Mouse (Mus musculus): ENCODE measurements around the gene Olfr1389. TPM values are rescaled to one million over a fixed set of nuclear protein-coding genes. Genes with fewer than 3 reads are reported as not detected.
"Not testable (repeated sequence)": the region's sequence is repeated elsewhere in the genome, so short reads cannot be mapped to it uniquely, and the experiment has no call there.

The Olfr1389 gene
- polyA plus RNA-seq (2015; fragmentation: Nextera tagmentation; extraction: Ambion mirVana): not detected in 2 replicates

DNA sequence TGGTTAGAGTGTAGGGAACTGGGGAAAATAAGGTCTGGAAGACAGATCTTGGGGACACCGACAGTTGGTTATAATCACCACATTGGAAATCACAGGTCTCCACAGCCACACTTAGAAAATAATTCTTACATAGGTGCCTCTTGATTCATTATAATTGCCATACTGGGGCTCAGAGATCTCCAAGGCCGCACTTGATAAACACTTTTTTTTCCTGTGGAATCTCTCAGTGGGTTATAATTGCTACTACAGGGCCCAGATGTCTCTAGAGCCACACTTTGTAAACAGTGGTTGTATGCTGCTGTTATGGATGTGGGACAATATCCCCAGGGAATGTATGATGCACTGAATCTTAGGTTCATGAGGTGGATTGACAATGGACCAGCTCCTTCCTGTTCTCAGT is at the start of gene Olfr1389:
Olfr1389 (plus strand) TSS at position 301 of the 400 bp plus-strand sequence.
- H3K4me2 ChIP-seq: no peak within 1 kb of the TSS
- no peak within 1 kb of the TSS for H3K27ac ChIP-seq (replicated peaks)
- H3K9me3 ChIP-seq: no peaks in the 10 kb centered on the region
- WGBS: 92% methylated on average over 2 of the region's 2 CpGs
- H3K4me1 ChIP-seq (replicated peaks): no peaks in the 10 kb centered on the region
- H3K36me3 ChIP-seq: no peaks in the 10 kb centered on the region
- H3K9ac ChIP-seq: no peak within 1 kb of the TSS
- no peak within 1 kb of the TSS for H3K4me3 ChIP-seq
- no peak for ATAC-seq (ENCODE audit: low read depth)
- H3K27me3 ChIP-seq: no peaks in the 10 kb centered on the region

DNA sequence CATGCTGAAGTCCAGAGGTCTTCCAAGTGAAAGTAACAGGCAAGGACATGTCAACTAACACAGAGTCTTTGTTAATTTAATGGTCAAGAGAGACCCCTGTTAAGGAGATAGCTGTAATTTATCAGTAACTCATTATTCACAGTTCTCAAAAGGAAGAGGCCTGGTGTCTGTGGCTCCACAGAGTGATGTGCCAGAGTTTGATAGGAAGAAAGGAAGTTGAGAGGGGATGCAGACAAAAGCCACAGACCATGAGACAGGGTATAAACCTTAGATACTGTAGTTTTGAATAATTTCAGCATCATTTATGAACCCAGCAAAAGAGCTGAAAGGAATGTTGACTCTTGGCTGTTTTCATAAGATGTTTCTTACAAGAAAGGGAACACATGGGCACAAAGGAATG is 39.7 kb upstream of the Olfr1389 start:
- Histone ChIP-seq H3K4me1 (replicated peaks) (no peaks in the 10 kb centered on the region), H3K9me3 (no peaks in the 10 kb centered on the region), H3K36me3 (no peaks in the 10 kb centered on the region), H3K27ac (replicated peaks) (no peak overlapping the region), H3K4me2 (no peak overlapping the region), H3K27me3 (no peaks in the 10 kb centered on the region), H3K4me3 (no peak overlapping the region), H3K9ac (no peak overlapping the region)
- no peak for ATAC-seq (ENCODE audit: low read depth)

DNA sequence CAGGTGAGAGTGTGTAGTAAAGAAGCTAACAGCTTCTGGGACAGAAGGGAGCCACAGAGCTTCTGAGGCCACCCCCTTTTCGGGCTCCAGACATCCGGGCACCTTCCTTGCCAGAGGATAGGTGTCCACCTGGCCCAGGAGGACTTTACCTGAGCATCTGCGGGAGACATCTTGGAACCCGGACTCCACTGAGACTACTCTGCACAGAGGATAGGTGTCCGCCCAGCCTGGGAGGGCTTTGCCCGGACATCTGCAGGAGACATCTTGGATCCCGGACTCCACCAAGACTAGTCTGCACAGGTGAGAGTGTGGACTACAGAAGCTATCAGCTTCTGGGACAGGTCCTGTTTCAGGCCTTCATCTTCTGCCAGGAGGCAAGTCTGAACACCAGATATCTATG is 36.7 kb upstream of the Olfr1389 start:
- H3K9me3 ChIP-seq; H3K36me3 ChIP-seq; H3K27ac ChIP-seq (replicated peaks); H3K9ac ChIP-seq; H3K4me1 ChIP-seq (replicated peaks); ATAC-seq (ENCODE audit: low read depth); H3K4me3 ChIP-seq; H3K27me3 ChIP-seq; H3K4me2 ChIP-seq: not testable (repeated sequence)
- WGBS: 90% methylated on average over 7 of the region's 7 CpGs

DNA sequence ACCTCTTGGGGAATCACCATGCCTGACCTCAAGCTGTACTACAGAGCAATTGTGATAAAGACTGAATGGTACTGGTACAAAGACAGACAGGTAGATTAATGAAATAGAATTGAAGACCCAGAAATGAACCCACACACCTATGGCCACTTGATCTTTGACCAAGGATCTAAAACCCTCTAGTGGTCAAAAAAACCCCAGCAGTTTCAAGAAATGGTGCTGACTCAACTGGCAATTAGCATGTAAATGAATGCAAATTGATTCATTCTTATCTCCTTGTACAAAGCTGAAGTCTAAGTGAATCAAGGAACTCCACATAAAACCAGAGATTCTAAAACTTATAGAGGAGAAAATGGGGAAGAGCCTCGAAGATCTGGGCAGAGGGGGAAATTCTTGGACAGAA is 30.2 kb upstream of the Olfr1389 start:
- not testable (repeated sequence) for H3K27ac ChIP-seq (replicated peaks); H3K27me3 ChIP-seq; H3K4me3 ChIP-seq; H3K9me3 ChIP-seq; H3K36me3 ChIP-seq; H3K4me1 ChIP-seq (replicated peaks); H3K9ac ChIP-seq; ATAC-seq (ENCODE audit: low read depth); H3K4me2 ChIP-seq
- 74% methylated on average over 1 of the region's 1 CpGs for WGBS

DNA sequence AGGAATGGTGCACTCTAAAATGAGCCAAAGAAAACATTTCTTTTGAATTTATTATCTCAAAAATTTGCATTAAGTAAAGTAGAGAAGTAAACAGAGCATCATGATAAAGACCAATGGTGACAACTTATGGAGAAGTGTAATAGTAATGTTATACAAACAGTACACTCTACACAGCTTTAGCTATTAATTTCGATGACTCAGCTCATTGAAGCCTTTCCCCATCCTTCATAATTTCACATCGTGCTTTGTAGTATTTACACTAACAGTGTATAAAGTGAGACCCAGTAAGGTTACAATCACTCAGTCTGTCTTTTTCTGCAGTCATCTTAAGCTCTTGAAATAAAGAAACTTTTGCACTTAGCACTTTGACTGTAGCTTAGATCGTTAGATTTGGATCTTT is 16.1 kb upstream of the Olfr1389 start:
- 77% methylated on average over 3 of the region's 3 CpGs for WGBS
- Histone ChIP-seq H3K4me2 (no peak overlapping the region), H3K4me1 (replicated peaks) (no peaks in the 10 kb centered on the region), H3K36me3 (no peaks in the 10 kb centered on the region), H3K27me3 (no peaks in the 10 kb centered on the region), H3K9ac (no peak overlapping the region), H3K27ac (replicated peaks) (no peak overlapping the region), H3K9me3 (no peaks in the 10 kb centered on the region), H3K4me3 (no peak overlapping the region)
- ATAC-seq (ENCODE audit: low read depth): no peak

DNA sequence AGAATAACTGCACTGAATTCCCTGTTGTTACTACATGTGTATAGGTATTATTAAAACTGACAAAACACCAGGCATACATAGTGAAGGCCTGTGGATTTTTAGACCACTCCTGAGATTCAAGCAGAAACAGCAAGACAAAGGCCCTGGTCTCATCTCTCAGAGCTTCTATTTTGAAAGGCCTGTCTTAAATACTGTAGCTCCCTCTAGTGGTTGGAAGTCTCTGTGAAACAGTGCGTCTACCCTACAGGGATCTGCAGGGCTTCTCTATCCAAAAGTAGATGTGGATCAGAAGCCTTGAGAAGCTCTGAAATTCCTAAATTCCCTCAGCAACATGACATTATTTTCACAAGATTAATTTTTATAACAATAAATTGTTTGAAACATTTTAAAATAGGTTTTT is 12.3 kb upstream of the Olfr1389 start:
- Histone ChIP-seq H3K36me3 (no peaks in the 10 kb centered on the region), H3K4me3 (no peak overlapping the region), H3K4me1 (replicated peaks) (no peaks in the 10 kb centered on the region), H3K9me3 (no peaks in the 10 kb centered on the region), H3K27me3 (no peaks in the 10 kb centered on the region), H3K9ac (no peak overlapping the region), H3K4me2 (no peak overlapping the region), H3K27ac (replicated peaks) (no peak overlapping the region)
- ATAC-seq (ENCODE audit: low read depth): no peak
- 41% methylated on average over 1 of the region's 1 CpGs for WGBS

DNA sequence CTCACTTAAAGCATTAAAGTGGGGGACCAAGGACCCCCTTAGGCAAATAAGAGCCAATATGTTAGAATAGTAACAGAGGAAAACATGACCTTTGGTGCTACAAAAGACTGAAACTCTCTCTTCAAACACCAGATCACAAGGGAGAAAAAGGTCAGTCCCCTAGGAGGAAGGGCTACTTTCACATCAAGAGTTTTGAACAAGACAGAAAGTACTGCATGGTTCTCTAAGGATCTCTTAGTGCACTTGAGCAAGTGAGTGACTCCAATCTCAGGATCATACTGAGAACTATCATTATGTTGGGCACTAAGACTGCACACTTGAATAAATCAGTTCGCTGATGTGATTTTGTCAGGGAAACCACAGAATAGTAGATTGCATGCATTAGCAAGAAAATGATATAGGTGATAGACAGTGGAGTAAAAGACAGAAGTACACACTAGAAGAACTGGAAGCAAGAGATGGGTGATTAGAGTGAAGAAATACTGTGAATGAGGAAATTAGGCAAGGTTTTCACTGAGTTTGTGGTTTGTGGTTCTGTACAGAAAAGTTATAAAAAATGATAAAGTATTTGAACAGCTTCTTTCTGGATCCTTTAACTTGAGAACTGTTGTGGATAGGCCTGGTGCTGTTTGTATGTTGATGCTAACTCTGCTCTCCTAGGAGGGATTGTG is 2.5 kb downstream of the Olfr1389 start:
- Histone ChIP-seq H3K4me2 (no peak overlapping the region), H3K4me3 (no peak overlapping the region), H3K9me3 (no peaks in the 10 kb centered on the region), H3K36me3 (no peaks in the 10 kb centered on the region), H3K4me1 (replicated peaks) (no peaks in the 10 kb centered on the region), H3K9ac (no peak overlapping the region), H3K27me3 (no peaks in the 10 kb centered on the region), H3K27ac (replicated peaks) (no peak overlapping the region)
- 88% methylated on average over 1 of the region's 1 CpGs for WGBS
- ATAC-seq (ENCODE audit: low read depth): no peak

DNA sequence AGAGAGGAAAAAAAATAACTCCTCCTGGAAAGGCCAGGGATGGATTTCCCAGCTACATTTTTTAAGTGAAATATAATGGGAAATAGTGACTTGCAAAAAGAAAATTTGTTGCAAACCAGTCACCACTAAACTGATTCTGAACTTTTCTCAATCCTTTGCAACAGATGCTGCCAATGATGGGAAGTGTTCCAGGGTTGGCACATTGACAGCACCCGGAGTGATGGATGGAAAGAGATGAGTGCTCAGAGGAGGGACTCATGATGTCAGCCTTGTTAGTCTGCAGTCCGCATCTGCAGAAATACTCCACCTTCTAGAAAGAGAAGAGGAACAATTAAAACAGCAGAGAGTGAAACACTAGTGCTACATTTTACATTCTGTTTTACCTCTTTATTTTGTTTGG is 6.8 kb downstream of the Olfr1389 start:
- no peak overlapping the region for H3K9ac ChIP-seq
- H3K4me1 ChIP-seq (replicated peaks): no peaks in the 10 kb centered on the region
- no peaks in the 10 kb centered on the region for H3K9me3 ChIP-seq
- no peaks in the 10 kb centered on the region for H3K27me3 ChIP-seq
- ATAC-seq (ENCODE audit: low read depth): no peak
- H3K4me3 ChIP-seq: no peak overlapping the region
- H3K4me2 ChIP-seq: no peak overlapping the region
- H3K27ac ChIP-seq (replicated peaks): no peak overlapping the region
- H3K36me3 ChIP-seq: no peaks in the 10 kb centered on the region
- WGBS: 92% methylated on average over 2 of the region's 2 CpGs

DNA sequence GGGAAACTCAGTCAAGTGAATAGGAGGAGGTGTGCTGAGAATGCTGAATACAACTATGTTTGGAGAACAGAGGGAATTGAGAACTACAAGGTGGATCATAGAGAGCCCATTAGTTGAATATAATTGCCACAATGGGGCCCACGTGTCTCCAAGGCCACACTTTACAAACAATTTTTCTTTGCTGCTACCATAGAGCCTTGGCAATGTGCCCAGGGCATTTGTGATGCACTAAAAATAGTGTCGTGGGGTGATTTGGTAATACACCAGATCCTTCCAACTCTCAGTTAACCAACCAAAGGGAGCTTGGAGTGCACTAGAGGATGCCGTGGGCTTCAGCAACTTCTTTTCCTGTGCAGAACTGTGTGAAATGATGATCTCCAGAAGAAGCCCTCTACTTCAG is 13.5 kb downstream of the Olfr1389 start, which contains the start of gene Olfr1388:
Olfr1388 (plus strand) TSS at position 214 of the 400 bp plus-strand sequence.
- no peak within 1 kb of the TSS for H3K27ac ChIP-seq (replicated peaks)
- ATAC-seq (ENCODE audit: low read depth): no peak
- H3K9me3 ChIP-seq: no peaks in the 10 kb centered on the region
- WGBS: 71% methylated on average over 3 of the region's 3 CpGs
- H3K4me1 ChIP-seq (replicated peaks): no peaks in the 10 kb centered on the region
- no peak within 1 kb of the TSS for H3K9ac ChIP-seq
- H3K4me2 ChIP-seq: no peak within 1 kb of the TSS
- no peak within 1 kb of the TSS for H3K4me3 ChIP-seq
- no peaks in the 10 kb centered on the region for H3K36me3 ChIP-seq
- no peaks in the 10 kb centered on the region for H3K27me3 ChIP-seq

DNA sequence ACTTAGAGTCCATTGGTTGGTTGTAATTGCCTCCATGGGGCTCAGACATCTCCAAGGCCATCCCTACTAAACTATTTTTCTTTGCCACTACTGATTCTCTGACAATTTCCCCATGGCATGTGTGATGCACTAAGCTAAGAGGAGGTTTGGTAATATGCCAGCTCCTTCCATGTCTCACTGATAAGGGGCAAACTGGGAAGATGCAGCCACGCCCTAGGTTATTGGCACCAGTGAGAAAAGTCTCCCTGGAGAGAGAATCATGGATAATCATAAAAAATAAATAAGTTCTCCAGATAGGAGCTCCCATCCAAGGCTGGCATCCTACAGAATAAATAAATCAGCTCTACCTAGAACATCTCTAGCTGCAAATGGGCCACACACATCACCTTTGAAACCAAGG is 32.2 kb downstream of the Olfr1389 start, which contains the start of gene Olfr1387:
Olfr1387 (plus strand) TSS at position 301 of the 400 bp plus-strand sequence.
- WGBS: 86% methylated on average over 1 of the region's 1 CpGs
- Histone ChIP-seq H3K9me3 (no peaks in the 10 kb centered on the region), H3K36me3 (no peaks in the 10 kb centered on the region), H3K9ac (no peak within 1 kb of the TSS), H3K27me3 (no peaks in the 10 kb centered on the region), H3K4me2 (no peak within 1 kb of the TSS), H3K27ac (replicated peaks) (no peak within 1 kb of the TSS), H3K4me3 (no peak within 1 kb of the TSS), H3K4me1 (replicated peaks) (no peaks in the 10 kb centered on the region)
- no peak for ATAC-seq (ENCODE audit: low read depth)

DNA sequence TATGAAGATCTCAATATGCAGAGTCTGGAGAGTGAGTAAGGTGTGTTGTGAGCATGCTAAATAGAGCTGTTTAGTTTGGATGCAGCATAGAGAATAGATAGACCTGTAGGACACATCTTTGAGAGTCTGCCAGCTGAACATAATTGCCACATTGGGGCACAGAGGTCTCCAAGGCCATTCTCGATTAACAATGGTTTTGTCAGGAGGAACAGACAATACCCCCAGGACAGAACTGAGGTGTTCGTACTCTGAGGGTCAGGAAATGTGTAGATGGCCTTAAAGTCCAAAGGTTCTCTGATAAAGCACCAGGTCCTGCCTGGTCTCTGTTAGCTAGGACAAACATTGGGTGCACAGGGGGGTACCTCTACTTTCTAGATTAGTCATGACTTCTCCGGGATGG is 41.9 kb downstream of the Olfr1389 start, which contains the start of gene Olfr1386:
Olfr1386 (plus strand) TSS at position 301 of the 400 bp plus-strand sequence.
- not testable (repeated sequence) for H3K36me3 ChIP-seq; H3K9me3 ChIP-seq; ATAC-seq (ENCODE audit: low read depth); H3K4me2 ChIP-seq; H3K4me3 ChIP-seq; H3K4me1 ChIP-seq (replicated peaks); H3K27ac ChIP-seq (replicated peaks); H3K9ac ChIP-seq; H3K27me3 ChIP-seq
- 85% methylated on average over 3 of the region's 3 CpGs for WGBS

Measured in neural tube, embryonic 13.5 days (tissue).